Mouse (Mus musculus): Measurements from ENCODE around the gene Gm10197.
"Not testable (repeated sequence)": the region's sequence is repeated elsewhere in the genome, so short reads cannot be mapped to it uniquely, and the experiment has no call there.

Gm10197 gene

DNA sequence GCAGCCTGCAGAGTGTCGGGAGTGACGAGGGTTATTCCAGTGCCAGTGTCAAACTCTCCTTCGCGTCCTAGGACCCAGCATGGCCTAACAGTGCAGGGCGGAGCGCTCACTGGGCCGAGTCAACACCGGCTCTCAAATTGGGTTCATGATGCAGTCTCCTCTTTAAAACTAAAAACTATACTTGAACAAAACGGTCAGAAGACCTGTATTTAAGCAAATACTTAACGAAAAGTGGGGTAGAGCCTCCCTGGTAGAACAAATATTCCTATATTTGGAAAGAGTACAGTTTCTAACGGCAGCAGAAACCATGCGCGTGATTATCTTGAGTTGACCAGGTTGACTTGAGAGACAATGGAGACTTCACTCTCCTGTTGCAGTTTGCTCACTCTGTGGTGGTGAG lies at the start of gene Gm10197:
Gene Gm10197 (minus strand): TSS at position 101 of the 400 bp plus-strand sequence.
- DNase-seq (ENCODE audit: low spot score in 2 of 2), result no peak

DNA sequence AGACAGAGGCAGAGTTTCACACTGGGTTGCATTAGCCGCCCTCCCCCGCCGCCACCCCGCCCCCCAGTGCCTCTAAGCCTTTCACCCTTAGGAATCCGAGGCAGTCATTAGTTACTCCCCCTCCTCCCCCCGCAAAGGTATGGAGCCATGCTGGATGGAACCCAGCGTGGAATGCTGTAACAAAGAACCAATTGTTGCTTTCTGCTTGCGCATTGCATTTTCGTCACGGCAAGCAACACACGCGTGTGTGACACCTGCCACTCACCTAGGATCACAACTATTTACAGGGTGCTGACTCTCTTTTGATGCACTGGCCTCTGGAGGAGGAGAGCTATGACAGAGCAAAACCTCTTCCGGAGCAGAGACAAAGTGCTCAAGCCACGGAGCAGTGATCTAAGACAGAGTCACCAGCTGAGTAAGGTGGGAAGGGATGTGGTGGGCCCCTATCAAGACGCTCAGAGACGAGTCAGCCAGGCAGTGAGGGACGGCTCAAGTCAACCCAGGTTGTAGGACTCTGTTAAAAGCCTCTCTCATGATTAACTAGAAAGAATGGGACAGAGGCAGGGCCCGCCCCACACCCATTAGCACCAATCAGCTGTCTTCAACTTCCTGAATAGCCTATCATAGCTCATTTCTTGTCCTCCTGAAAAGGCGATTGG lies 49.5 kb upstream of the Gm10197 start:
- peak; percentile 67 to 74 for DNase-seq (ENCODE audit: low spot score in 2 of 2)

DNA sequence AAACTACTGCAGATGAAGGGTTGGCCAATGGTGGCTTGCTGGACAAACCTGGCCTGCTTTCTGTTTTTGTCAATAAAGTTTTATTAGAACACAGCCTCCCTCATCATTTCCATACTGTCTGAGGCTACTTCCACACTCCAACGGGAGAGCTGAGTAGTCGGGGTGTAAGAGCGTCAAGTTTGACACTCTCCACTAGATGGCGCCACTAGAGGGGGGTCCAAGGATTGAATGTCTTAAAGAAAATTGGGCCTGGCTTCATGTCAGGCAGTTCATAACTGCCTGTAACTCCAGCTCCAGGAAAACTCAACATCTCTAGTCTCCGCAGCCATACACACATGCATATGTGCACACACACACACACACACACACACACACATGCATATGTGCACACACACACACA lies 48.3 kb upstream of the Gm10197 start:
- no peak for DNase-seq (ENCODE audit: low spot score in 2 of 2)

GRCm38 (mm10) chr19:53415198-53415597 lies 43.6 kb upstream of the Gm10197 start:
- peak in 1 of 2 experiments; percentile 42 for DNase-seq (ENCODE audit: low spot score in 2 of 2)

DNA sequence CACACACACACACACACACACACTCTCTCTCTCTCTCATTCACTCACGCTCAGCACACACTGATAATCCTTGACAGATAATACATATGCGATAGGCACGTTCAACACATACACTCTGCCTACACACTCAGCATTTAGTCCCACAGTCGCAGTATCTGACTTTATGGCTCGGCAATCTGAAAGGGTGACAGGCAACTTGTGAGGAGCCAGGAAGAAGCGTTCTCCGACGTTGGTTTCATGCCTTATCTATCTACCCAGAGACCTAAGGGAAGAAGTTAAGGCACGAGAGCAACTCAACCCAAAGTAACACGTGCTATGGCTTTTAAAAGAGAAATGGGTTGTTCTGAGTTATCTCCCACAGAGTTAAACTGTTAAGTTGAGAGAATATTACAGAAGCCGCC lies 43.1 kb upstream of the Gm10197 start:
- no peak for DNase-seq (ENCODE audit: low spot score in 2 of 2)

DNA sequence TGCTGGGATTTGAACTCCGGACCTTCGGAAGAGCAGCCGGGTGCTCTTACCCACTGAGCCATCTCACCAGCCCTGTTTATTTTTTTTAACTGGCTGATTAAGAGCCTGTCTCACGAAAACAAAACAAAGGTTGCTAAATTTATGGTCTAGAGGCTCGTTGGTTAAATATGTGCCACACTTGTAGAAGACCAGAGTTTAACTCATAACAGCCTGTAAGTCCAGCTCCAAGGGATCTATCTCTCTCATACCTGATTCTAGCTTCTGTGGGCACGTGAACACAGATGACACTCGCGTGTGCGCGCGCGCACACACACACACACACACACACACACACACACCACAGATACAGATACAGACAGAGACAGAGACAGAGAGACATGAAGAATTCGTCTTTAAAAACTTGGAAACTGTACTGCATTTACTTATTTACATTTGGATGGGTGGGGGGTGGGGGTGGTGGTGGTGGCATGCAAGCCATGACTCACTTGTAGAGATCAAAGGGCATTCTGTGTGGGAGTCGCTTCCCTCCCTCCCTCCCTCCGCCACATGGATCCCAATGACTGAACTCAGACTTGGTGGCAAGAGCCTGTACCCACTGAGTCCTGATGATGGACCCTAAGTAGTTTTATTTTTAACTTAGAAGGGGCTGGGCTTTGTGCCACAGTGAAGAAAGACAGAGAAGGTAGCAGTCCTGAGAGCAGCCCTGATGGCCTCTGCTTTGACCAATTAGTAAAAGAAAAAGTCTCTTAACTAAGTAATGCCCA lies 42.2 kb upstream of the Gm10197 start:
- no peak for DNase-seq (ENCODE audit: low spot score in 2 of 2)

DNA sequence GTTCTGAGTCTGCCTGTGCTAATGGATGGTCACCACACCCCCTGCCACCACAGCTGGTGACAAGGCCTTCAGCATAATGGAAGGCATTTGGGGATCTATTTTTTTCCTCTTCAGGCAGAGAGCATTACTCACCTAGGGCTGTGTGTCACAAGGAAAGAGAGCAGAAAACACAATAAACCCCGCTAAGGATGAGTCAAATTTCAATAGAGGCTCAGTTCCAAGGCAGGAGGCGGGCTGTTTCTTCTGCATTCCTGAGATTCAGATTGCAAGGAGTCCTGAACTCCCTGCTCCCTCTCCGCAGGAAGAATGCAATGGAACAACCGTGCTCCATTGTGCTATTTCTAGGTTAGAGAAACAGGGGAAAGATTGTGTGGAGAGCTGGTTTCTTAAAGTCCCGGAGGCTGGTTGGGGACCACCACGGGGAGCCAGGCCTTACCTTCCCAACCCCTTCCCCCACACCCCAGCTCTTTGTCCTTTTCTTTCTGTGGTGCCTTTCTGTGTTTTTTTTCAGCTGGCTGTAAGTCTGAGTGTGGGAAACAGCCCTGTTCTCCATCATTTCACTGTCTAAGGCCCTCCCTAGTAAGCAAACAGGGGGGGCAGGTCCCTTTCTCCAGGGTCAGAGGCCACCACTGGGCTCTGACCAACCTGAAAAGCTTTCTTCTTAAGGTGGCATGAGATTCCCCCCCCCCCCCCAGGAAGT lies 40.7 kb upstream of the Gm10197 start:
- peak; percentile 47 to 52 for DNase-seq (ENCODE audit: low spot score in 2 of 2)

- no peak for DNase-seq (ENCODE audit: low spot score in 2 of 2)
Observed at GRCm38 (mm10) chr19:53409663-53410307, 38.2 kb upstream of the Gm10197 start.

- DNase-seq (ENCODE audit: low spot score in 2 of 2), result no peak
Observed at GRCm38 (mm10) chr19:53408398-53408797, 36.8 kb upstream of the Gm10197 start.

GRCm38 (mm10) chr19:53407350-53407749 lies 35.8 kb upstream of the Gm10197 start:
- DNase-seq (ENCODE audit: low spot score in 2 of 2), result no peak

GRCm38 (mm10) chr19:53405810-53406209 lies 34.2 kb upstream of the Gm10197 start:
- no peak for DNase-seq (ENCODE audit: low spot score in 2 of 2)

DNA sequence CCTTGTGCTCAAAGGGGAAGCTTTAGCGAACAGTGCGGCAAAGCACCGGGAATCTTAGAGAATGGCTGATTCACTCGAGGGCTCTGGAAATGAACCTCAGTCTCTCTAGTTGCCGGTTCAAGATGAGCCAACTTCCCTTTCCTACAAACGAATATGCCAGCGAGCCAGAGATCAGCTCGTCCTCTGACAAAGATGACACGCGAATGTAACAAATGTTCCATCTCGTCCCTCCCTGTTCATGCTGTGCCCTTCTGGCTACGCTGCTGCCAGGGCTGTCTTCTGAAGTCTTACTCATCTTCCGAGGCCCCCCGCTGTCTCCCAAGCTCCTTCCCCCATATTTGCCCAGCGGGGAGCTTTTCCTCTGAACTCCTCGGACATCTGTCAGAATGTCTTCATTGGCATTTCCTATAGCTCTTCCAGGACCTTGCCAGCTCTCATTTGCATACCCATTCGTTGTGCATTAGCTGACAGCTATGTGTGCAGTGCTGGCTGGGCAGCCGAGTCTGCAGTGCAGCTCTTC lies 33.3 kb upstream of the Gm10197 start:
- no peak for DNase-seq (ENCODE audit: low spot score in 2 of 2)

DNA sequence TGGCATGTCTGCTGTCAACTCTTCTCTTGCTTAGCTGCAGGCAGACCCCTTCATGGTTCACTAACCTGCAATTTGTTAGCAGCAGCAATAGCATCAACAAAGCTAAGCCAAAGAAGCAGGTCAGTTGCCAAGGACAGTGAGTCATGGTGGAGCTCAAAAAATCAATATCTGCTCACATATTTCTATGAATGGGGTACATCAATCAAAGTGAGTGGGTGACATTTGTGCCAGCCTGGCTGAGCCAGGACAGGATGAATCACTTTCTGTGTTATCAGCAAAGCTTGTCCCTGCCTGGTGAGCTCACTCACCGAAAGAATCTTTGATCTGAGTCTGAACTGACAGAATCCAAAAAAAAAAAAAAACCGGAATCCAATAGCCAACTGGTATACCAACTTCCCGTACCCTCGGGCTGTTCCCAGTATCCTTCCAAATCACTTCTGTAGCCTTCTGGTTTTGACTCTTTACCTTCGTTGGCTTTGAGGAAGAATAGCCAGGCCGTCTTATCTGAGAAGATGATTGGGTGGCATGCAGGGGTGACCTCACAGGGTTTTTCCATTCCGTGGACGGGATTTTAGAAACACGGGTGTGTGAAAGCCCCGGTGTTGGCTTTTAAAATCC lies 32.8 kb upstream of the Gm10197 start:
- no peak for DNase-seq (ENCODE audit: low spot score in 2 of 2)

DNA sequence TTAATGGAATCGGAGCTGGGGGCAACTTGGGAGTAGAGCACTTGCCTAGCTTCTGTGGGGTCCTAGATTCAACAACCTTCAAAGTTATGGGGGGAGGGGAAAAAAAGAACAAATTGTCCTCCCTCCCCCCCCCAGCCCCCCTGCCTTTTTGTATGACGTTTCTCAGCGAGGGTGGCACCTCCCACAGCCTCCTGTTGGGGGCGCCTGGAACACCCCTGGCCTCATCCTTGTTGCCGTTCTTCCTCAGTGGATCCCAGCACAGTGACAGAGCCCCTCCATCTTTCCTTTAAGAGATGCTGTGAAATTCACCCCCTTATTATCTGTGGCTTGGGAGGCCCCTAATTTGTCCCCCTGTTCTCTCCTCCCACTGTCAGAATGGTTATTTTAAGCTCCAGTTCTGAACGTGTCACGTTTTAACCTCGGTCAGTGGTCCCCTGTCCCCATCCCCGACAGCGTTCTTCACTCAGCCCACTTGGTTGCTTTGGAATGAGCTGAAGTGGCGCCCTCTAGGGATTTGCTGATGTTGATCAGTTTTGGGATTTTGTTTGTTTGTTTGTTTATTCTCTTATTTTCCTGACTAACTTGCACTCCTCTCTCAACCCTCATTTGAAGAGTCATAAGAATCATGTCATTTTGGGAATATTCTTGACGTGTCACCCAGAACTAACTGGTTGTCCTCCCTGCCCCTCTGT lies 31.3 kb upstream of the Gm10197 start:
- DNase-seq (ENCODE audit: low spot score in 2 of 2), result no peak

- DNase-seq (ENCODE audit: low spot score in 2 of 2), result no peak
Observed at GRCm38 (mm10) chr19:53400332-53401110, 29.0 kb upstream of the Gm10197 start.

- DNase-seq (ENCODE audit: low spot score in 2 of 2), result no peak
Observed at GRCm38 (mm10) chr19:53399213-53399612, 27.6 kb upstream of the Gm10197 start.

- DNase-seq (ENCODE audit: low spot score in 2 of 2), result no peak
Observed at GRCm38 (mm10) chr19:53397451-53398233, 26.1 kb upstream of the Gm10197 start.

- not testable (repeated sequence) for DNase-seq (ENCODE audit: low spot score in 2 of 2)
Observed at GRCm38 (mm10) chr19:53395805-53396204, 24.2 kb upstream of the Gm10197 start.

DNA sequence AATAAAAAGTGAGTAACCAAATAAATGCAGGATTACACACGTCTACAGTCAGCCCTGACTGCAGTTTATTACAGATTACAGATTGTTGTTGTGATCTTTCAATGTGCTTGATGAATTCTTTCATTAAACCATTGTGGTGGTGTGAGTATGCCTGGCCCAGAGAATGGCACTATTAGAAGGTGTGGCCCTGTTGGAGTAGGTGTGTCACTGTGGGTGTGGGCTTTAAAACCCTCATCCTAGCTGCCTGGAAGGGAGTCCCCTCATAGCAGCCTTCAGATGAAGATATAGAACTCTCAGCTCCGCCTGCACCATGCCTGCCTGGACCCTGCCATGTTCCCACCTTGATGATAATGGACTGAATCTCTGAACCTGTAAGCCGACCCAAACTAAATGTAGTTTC lies 23.4 kb upstream of the Gm10197 start:
- not testable (repeated sequence) for DNase-seq (ENCODE audit: low spot score in 2 of 2)

Measured in right cerebral cortex, adult 2 months (tissue).